Mouse (Mus musculus) limb, embryonic 12.5 days (tissue): ENCODE results near the gene Agtr1a. TPM values are rescaled to one million over a fixed set of nuclear protein-coding genes. Genes with fewer than 3 reads are reported as not detected.

Source experiments
- ATAC-seq: fragments of 200-750 bp; cut with Nextera tagmentation; 2 replicates; pipeline ENCODE4 v1.8.0; 2017; ENCODE audit warnings: low read depth, moderate TSS enrichment; ENCODE audit not compliant: insufficient number of reproducible peaks, insufficient read depth, low FRiP score, low TSS enrichment
- H3K27ac ChIP-seq: fragments of 300-500 bp; sonication (generic); 2 replicates; pipeline ENCODE4 v1.5.1; 2016; ENCODE audit warnings: mild to moderate bottlenecking, moderate library complexity
- H3K27me3 ChIP-seq: fragments of 300-500 bp; sonication (generic); 2 replicates; pipeline ENCODE4 v1.6.1; 2016; ENCODE audit warnings: mild to moderate bottlenecking, moderate library complexity
- H3K36me3 ChIP-seq: fragments of 300-500 bp; sonication (generic); 2 replicates; pipeline ENCODE4 v1.6.1; 2016; ENCODE audit warnings: mild to moderate bottlenecking, moderate library complexity
- H3K4me1 ChIP-seq: fragments of 300-500 bp; sonication (generic); replicated peaks from 2 replicates; pipeline ENCODE4 v1.6.1; 2016
- H3K4me2 ChIP-seq: fragments of 300-500 bp; sonication (generic); 2 replicates; pipeline ENCODE4 v1.6.1; 2016; ENCODE audit warnings: mild to moderate bottlenecking, moderate library complexity
- H3K4me3 ChIP-seq: fragments of 300-500 bp; sonication (generic); replicated peaks from 2 replicates; pipeline ENCODE4 v1.5.1; 2016; ENCODE audit warnings: mild to moderate bottlenecking
- H3K9ac ChIP-seq: fragments of 300-500 bp; sonication (generic); replicated peaks from 2 replicates; pipeline ENCODE4 v1.6.1; 2016; ENCODE audit warnings: mild to moderate bottlenecking, moderate library complexity
- H3K9me3 ChIP-seq: fragments of 300-500 bp; sonication (generic); 2 replicates; pipeline ENCODE4 v1.6.1; 2016; ENCODE audit warnings: mild to moderate bottlenecking, moderate library complexity
- WGBS: fragments of 180-500 bp; shearing (Covaris S2); methylation state at CpG from one replicate; pipeline ENCODE4 v1.1.7; 2016; 5-methylcytosine and 5-hydroxymethylcytosine counted together
- polyA plus RNA-seq: library from polyadenylated mRNA; unstranded; fragments of >200 nt; fragmentation: Nextera tagmentation; extraction: Ambion mirVana; gene quantifications from 2 replicates; pipeline ENCODE4 v1.2.1, GENCODE M21; 2016

Gene Agtr1a
- 2.9 and 3.0 TPM in 2 replicates for polyA plus RNA-seq

- 1% methylated on average over 31 of the region's 33 CpGs for WGBS
- Histone ChIP-seq H3K9me3 (no peaks in the 10 kb centered on the region), H3K4me3 (peak within 1 kb of the TSS; percentile 63), H3K27ac (no peak within 1 kb of the TSS), H3K27me3 (peaks cover 16% of the 10 kb centered on the region), H3K4me1 (no peaks in the 10 kb centered on the region; the same call in 1 of the 2 replicates), H3K4me2 (peak within 1 kb of the TSS; percentile 94), H3K9ac (peak within 1 kb of the TSS; percentile 66), H3K36me3 (no peaks in the 10 kb centered on the region)
- ATAC-seq = peak; percentile 88
Observed at GRCm38 (mm10) chr13:30336148-30336801, at the start of gene Agtr1a. TSS of gene Agtr1a (plus strand) at chr13:30336441.

- no peak for ATAC-seq
- WGBS = 88% methylated on average over 4 of the region's 4 CpGs
- Histone ChIP-seq H3K9me3 (no peaks in the 10 kb centered on the region), H3K9ac (no peak overlapping the region), H3K27ac (no peak overlapping the region), H3K4me2 (no peak overlapping the region), H3K36me3 (no peaks in the 10 kb centered on the region), H3K27me3 (no peaks in the 10 kb centered on the region), H3K4me3 (no peak overlapping the region), H3K4me1 (no peaks in the 10 kb centered on the region)
Observed at GRCm38 (mm10) chr13:30310221-30310620, 26.0 kb upstream of the Agtr1a start.

GRCm38 (mm10) chr13:30324669-30325346 is 11.4 kb upstream of the Agtr1a start:
- Histone ChIP-seq H3K9ac (no peak overlapping the region), H3K4me3 (no peak overlapping the region), H3K27ac (no peak overlapping the region), H3K4me2 (no peak overlapping the region), H3K27me3 (no peaks in the 10 kb centered on the region), H3K9me3 (no peaks in the 10 kb centered on the region), H3K4me1 (no peaks in the 10 kb centered on the region), H3K36me3 (no peaks in the 10 kb centered on the region)
- ATAC-seq = no peak
- WGBS = 68% methylated on average over 11 of the region's 11 CpGs

DNA sequence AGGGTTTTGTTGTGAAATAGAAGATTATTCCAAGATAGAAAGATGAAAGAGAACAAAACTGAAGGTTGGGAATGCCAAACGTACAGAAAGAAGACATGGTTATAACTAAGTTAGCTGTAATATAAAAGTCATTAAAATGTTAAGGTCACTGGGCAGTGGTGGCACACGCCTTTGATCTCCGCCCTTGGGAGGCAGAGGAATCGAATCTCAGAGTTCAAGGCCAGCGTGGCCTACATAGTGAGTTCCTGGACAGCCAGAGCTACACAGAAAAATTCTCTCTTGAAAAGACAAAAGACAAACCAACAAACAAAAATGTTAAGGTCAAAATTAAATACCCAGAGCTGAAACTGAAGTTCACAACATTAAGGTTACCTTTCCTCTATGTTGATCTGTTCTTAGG is 5.2 kb upstream of the Agtr1a start:
- H3K9me3 ChIP-seq = no peaks in the 10 kb centered on the region
- H3K4me2 ChIP-seq = no peak overlapping the region
- H3K4me3 ChIP-seq = no peak overlapping the region
- H3K9ac ChIP-seq = no peak overlapping the region
- H3K36me3 ChIP-seq = no peaks in the 10 kb centered on the region
- 77% methylated on average over 5 of the region's 5 CpGs for WGBS
- H3K27me3 ChIP-seq = peaks cover 6% of the 10 kb centered on the region; the same call in 1 of the 2 replicates
- no peaks in the 10 kb centered on the region for H3K4me1 ChIP-seq
- no peak for ATAC-seq
- H3K27ac ChIP-seq = no peak overlapping the region

DNA sequence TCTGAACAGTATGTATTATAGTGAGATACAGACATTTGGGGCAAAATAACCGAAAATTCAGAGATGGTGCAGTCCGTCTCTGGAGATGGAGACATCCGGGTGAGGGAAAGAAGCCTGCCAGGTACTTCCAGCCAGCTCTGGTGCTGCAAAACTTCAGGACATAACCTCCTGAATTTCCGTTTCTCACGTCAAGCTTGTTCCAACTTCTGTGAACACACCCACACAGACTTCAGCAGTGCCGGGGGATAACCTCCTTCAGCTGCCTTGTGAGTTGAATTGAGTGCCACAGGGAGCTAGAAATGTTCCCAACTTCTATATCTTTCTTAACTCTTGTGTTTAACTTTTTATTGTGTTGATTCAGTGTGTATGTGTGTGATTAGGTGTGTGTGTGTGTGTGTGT is 4.4 kb upstream of the Agtr1a start:
- Histone ChIP-seq H3K4me3 (no peak overlapping the region), H3K9ac (no peak overlapping the region), H3K4me2 (no peak overlapping the region), H3K27ac (no peak overlapping the region), H3K9me3 (no peaks in the 10 kb centered on the region), H3K4me1 (no peaks in the 10 kb centered on the region; the same call in 1 of the 2 replicates), H3K36me3 (no peaks in the 10 kb centered on the region), H3K27me3 (peaks cover 6% of the 10 kb centered on the region)
- no peak for ATAC-seq
- 86% methylated on average over 6 of the region's 6 CpGs for WGBS

- Histone ChIP-seq H3K36me3 (no peaks in the 10 kb centered on the region), H3K4me1 (no peaks in the 10 kb centered on the region; the same call in 1 of the 2 replicates), H3K9me3 (no peaks in the 10 kb centered on the region), H3K4me3 (no peak overlapping the region), H3K4me2 (no peak overlapping the region), H3K27me3 (peaks cover 8% of the 10 kb centered on the region), H3K9ac (no peak overlapping the region), H3K27ac (no peak overlapping the region)
- ATAC-seq = no peak
- WGBS = 82% methylated on average over 5 of the region's 5 CpGs
Observed at GRCm38 (mm10) chr13:30332581-30332980, 3.7 kb upstream of the Agtr1a start.

DNA sequence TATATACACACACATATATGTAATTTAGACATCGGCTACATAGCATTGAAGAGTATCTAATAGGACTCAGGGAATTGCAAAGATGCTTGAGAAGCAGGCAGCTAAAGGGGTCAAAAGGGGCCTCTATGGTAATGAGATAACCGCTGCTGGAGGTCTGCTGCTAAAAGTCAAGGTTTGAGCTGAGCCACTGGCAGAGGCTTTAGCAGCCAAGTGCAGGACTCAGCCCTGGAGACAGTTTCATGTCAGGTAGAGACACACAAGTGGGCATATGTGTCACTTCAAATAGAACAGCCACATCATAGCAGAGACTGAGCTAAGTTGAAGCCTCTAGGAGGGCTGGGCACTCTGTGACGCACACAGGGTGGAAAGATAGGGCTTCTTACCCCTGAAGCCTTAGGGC is 1.6 kb upstream of the Agtr1a start:
- WGBS = 70% methylated on average over 3 of the region's 3 CpGs
- peaks cover 13% of the 10 kb centered on the region for H3K27me3 ChIP-seq
- no peaks in the 10 kb centered on the region; the same call in 1 of the 2 replicates for H3K4me1 ChIP-seq
- H3K27ac ChIP-seq = no peak overlapping the region
- no peak for ATAC-seq
- no peak overlapping the region for H3K4me2 ChIP-seq
- H3K4me3 ChIP-seq = no peak overlapping the region
- no peak overlapping the region for H3K9ac ChIP-seq
- no peaks in the 10 kb centered on the region for H3K9me3 ChIP-seq
- H3K36me3 ChIP-seq = no peaks in the 10 kb centered on the region

DNA sequence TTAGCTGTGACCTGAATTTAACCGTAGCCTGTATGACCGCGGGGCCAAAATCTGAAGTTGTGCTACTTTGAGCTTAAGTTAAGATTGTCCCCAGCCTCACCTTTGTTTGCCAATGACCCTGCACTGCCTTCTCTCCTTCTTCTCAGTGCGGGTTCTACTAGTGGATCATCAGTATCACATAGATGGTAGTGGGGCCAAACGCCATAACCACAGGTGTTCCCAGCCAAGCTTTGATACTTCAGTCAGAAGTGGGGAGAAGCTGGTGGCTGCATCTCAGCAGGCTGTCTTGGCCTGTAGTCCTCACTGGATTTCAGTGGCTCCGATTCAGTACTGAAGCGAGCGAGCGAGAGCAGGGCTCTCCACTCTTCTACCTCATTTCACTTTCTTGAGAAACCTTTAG is 672 bp downstream of the Agtr1a start:
- no peak for ATAC-seq
- no peak overlapping the region for H3K27ac ChIP-seq
- H3K9me3 ChIP-seq = no peaks in the 10 kb centered on the region
- peaks cover 16% of the 10 kb centered on the region for H3K27me3 ChIP-seq
- H3K4me1 ChIP-seq = no peaks in the 10 kb centered on the region; the same call in 1 of the 2 replicates
- H3K4me2 ChIP-seq = peak overlapping the region; percentile 94
- no peaks in the 10 kb centered on the region for H3K36me3 ChIP-seq
- 21% methylated on average over 9 of the region's 9 CpGs for WGBS
- peak overlapping the region; percentile 63 for H3K4me3 ChIP-seq
- H3K9ac ChIP-seq = no peak overlapping the region

GRCm38 (mm10) chr13:30337646-30338045 is 1.4 kb downstream of the Agtr1a start:
- Histone ChIP-seq H3K4me3 (no peak overlapping the region), H3K4me1 (no peaks in the 10 kb centered on the region; the same call in 1 of the 2 replicates), H3K9ac (no peak overlapping the region), H3K36me3 (no peaks in the 10 kb centered on the region), H3K9me3 (no peaks in the 10 kb centered on the region), H3K27ac (no peak overlapping the region), H3K4me2 (peak overlapping the region; percentile 13; the same call in 1 of the 2 replicates), H3K27me3 (peaks cover 16% of the 10 kb centered on the region)
- WGBS = 63% methylated on average over 7 of the region's 7 CpGs
- no peak for ATAC-seq

DNA sequence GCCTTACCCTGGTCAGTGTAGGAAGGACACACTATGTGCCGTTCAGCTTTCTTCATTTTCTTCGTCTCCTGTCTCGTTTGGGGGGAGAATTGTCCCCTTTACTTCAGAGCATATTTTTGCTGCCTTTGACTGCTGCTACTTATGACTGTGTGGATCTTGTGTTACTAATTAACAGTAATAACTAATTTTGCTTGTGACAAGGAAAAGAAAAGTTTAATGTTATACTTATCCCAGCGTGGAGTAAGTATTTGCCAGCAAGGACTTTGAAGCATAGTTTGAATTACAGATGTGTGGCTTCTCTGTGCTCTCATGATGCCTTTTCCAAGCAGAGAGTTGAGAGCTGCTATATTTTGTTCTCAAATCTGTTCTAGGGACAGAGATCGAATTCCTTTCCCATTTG is 2.3 kb downstream of the Agtr1a start:
- no peak overlapping the region for H3K9ac ChIP-seq
- no peak overlapping the region for H3K27ac ChIP-seq
- H3K36me3 ChIP-seq = no peaks in the 10 kb centered on the region
- no peak overlapping the region for H3K4me2 ChIP-seq
- no peak for ATAC-seq
- peaks cover 16% of the 10 kb centered on the region for H3K27me3 ChIP-seq
- no peaks in the 10 kb centered on the region for H3K9me3 ChIP-seq
- no peaks in the 10 kb centered on the region; the same call in 1 of the 2 replicates for H3K4me1 ChIP-seq
- H3K4me3 ChIP-seq = no peak overlapping the region
- WGBS = 85% methylated on average over 5 of the region's 5 CpGs

GRCm38 (mm10) chr13:30339927-30340326 is 3.7 kb downstream of the Agtr1a start:
- 61% methylated on average over 8 of the region's 8 CpGs for WGBS
- ATAC-seq = no peak
- H3K9me3 ChIP-seq = no peaks in the 10 kb centered on the region

More at GRCm38 (mm10) chr13:30339927-30340326, 3.7 kb downstream of the Agtr1a start:
- Histone ChIP-seq H3K9ac (no peak overlapping the region), H3K4me2 (no peak overlapping the region), H3K27ac (no peak overlapping the region), H3K4me1 (no peaks in the 10 kb centered on the region; the same call in 1 of the 2 replicates), H3K36me3 (no peaks in the 10 kb centered on the region), H3K27me3 (peaks cover 12% of the 10 kb centered on the region), H3K4me3 (no peak overlapping the region)
